Mouse (Mus musculus) skeletal muscle tissue, adult 2 months (tissue): Measurements from ENCODE around the gene Hcrtr2.

Experiments
- DNase-seq: peaks from one replicate; pipeline ENCODE4 v3.0.0-alpha.2; 2012; ENCODE audit warnings: low read depth, low spot score

Hcrtr2 gene

GRCm38 (mm10) chr9:76235945-76236503 lies 87.6 kb downstream of the Hcrtr2 start:
- peak; percentile 2 for DNase-seq

- DNase-seq, result no peak
Observed at GRCm38 (mm10) chr9:76234899-76235298, 88.8 kb downstream of the Hcrtr2 start.

GRCm38 (mm10) chr9:76230400-76230799 lies 93.3 kb downstream of the Hcrtr2 start:
- no peak for DNase-seq

GRCm38 (mm10) chr9:76217178-76217975 lies 106.3 kb downstream of the Hcrtr2 start:
- no peak for DNase-seq

GRCm38 (mm10) chr9:76214678-76215077 lies 109.0 kb downstream of the Hcrtr2 start:
- no peak for DNase-seq

GRCm38 (mm10) chr9:76213557-76213956 lies 110.1 kb downstream of the Hcrtr2 start, which contains the start of gene Gfral:
Gene Gfral, minus strand, starts transcription at chr9:76213657.
- DNase-seq, result no peak

- DNase-seq, result no peak
Observed at GRCm38 (mm10) chr9:76196917-76197316, 126.7 kb downstream of the Hcrtr2 start.

GRCm38 (mm10) chr9:76179221-76179620 lies 144.4 kb downstream of the Hcrtr2 start:
- DNase-seq, result no peak
